Mouse (Mus musculus): Measurements from ENCODE around the gene Dtx3l. TPM values are rescaled to one million over a fixed set of nuclear protein-coding genes. Genes with fewer than 3 reads are reported as not detected.

Dtx3l gene
- polyA plus RNA-seq (2017; shearing (Covaris generic)): 21.9 TPM

GRCm38 (mm10) chr16:35938211-35939151 is at the start of gene Dtx3l, which contains the start of gene Parp9:
TSS of gene Dtx3l (minus strand) at chr16:35939151.
TSS of gene Parp9 (plus strand) at chr16:35938470.

DNA sequence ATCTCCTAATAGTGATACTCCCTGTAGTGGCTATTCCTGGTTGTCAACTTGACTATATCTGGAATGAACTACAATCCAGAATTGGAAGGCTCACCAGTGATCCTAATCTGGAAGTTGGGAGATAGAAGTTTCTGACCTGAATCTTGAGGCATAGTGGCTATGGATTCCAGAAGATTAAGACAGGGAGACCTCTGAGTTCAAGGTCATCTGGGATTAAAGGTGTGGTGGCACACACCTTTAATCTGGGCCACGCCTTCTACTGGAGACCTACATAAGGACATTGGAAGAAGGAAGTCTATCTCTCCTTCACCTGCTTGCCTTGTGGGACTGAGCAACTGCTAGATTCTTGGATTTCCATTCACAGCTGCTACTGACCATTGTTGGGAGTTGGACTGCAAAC is 39.5 kb upstream of the Dtx3l start, which contains the start of gene Kpna1:
Gene Kpna1 (plus strand): TSS at position 301 of the 400 bp plus-strand sequence.

Other genes with a start within 250 kb of the Dtx3l start
- 29.7 TPM for gene Dirc2, start 169.8 kb downstream of the Dtx3l start, polyA plus RNA-seq (2017; shearing (Covaris generic))
- 7.5 TPM for gene Hspbap1, start 168.8 kb downstream of the Dtx3l start, polyA plus RNA-seq (2017; shearing (Covaris generic))
- gene Parp14, start 67.6 kb downstream of the Dtx3l start, polyA plus RNA-seq (2017; shearing (Covaris generic)): 49.3 TPM
- gene Parp9, start 681 bp downstream of the Dtx3l start, polyA plus RNA-seq (2017; shearing (Covaris generic)): 36.1 TPM
- gene Kpna1, start 39.6 kb upstream of the Dtx3l start, polyA plus RNA-seq (2017; shearing (Covaris generic)): 194 TPM
- 2.9 TPM for gene Wdr5b, start 102.0 kb upstream of the Dtx3l start, polyA plus RNA-seq (2017; shearing (Covaris generic))
- 63.6 TPM for gene Fam162a, start 132.4 kb upstream of the Dtx3l start, polyA plus RNA-seq (2017; shearing (Covaris generic))
- 29.6 TPM for gene Ccdc58, start 132.5 kb upstream of the Dtx3l start, polyA plus RNA-seq (2017; shearing (Covaris generic))
- gene Csta1, start 192.1 kb upstream of the Dtx3l start, polyA plus RNA-seq (2017; shearing (Covaris generic)): not detected
- not detected for gene Stfa2l1, start 217.7 kb upstream of the Dtx3l start, polyA plus RNA-seq (2017; shearing (Covaris generic))
- not detected for gene Gm5483, start 245.1 kb upstream of the Dtx3l start, polyA plus RNA-seq (2017; shearing (Covaris generic))

Measured in effector memory CD4-positive, alpha-beta T cell, adult 7 months (primary cell).